Mouse (Mus musculus): ENCODE measurements at regions not wholly inside any gene's neighbourhood (a gene's known extent, or its start where the extent isn't known, plus 50 kb on each side); places are given as distances from the start of the nearest gene placed in this dataset.
"Not testable (repeated sequence)": the region's sequence is repeated elsewhere in the genome, so short reads cannot be mapped to it uniquely, and the experiment has no call there.

DNA sequence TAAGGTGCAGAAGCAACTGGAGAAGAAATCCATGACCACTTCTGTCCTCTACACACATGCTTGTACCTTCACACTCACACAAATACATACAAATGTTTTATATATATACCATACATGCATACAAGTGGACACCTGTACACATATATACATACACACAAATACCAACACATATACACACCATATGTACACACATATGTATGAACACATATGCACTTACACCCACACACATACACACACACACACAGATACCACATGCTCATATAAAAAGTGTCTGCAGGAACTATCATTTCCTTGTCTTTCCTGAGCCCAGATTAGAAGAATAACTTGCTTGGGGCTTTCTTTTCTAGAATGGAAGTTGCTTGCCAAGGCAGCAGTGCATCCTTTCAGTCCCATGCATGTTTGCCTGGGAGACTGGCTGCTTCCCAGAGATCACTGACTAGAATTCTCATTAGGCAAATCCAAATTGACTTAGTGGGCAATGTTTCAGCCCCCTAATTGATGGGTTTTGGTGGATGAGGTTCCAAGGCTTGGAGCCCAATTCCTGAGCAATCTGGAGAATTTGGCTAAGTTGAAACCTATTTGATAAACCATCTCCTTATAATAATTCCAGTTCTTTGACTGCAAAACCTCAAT, 169.2 kb upstream of the Hddc2 start:
- DNase-seq (ENCODE audit: low spot score in 2 of 2) = no peak

- no peak for DNase-seq (ENCODE audit: low spot score in 2 of 2)
Observed at GRCm38 (mm10) chr10:31144489-31144872, 168.7 kb upstream of the Hddc2 start.

DNA sequence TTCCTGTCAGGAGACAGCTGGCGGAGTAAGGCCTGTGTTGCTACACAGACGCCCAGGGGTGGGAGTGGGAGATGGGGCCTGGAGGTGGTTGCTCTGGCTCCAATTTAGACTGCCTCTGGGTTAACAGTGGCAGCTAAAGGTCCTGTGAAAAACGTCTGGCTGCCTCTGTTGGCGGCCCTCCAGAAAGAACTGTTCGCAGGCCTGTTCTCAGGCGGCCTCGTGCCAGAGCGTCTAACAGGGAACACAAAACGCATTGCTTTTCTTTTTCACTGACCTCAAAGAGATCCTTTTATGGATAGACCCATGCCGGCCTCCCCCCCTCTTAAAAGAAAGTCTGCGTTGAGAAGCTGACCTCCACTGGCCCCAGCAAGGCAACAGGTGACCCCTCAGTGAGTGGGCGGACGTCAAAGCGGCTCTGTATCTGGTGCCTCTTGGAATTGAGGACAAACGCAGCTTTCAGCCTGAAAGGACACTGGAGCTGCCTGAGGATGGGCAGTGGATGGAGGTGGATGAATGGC, 140.0 kb upstream of the Hddc2 start:
- peak; percentile 12 to 36 for DNase-seq (ENCODE audit: low spot score in 2 of 2)

DNA sequence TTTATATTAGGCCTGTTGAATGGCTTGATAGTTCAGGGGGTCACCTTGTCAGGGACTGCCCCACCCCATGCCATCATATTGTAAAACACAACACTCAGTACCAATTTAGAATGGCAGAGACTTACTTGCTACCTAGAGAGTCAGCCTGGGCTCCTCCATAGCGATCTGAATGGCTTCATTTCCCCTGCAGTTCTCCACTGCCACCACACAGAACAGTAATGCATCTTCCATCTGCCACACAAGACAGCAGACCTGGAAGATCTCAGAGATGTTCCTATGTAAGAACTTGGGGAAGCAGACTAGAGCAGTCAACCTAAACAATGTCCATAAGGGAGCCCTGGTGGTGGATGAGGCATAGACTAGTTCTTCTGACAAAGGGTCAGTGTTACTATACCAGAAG, 123.6 kb upstream of the Hddc2 start:
- DNase-seq (ENCODE audit: low spot score in 2 of 2) = no peak

DNA sequence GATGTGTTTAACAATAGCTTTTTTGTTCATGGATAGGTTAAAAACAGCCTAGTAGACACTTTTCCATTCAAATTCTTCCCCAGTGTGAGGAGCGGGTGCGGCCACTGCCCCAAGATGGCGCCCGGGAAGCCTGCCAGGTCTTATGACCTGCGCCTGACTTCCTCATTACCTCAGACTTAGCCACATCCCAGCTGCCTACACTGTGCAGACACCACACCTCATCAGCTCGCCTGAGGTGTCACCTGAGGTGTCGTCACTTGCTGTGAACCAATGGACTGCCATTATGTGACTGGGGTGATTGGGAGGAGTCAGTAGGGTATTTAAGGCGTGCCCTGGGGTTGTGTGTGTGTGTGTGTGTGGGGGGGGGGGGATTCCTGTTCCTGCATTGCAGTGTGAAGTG, 101.0 kb upstream of the Hddc2 start:
- not testable (repeated sequence) for DNase-seq (ENCODE audit: low spot score in 2 of 2)

- no peak for DNase-seq (ENCODE audit: low spot score in 2 of 2)
Observed at GRCm38 (mm10) chr10:31212778-31213454, 100.3 kb upstream of the Hddc2 start.

DNA sequence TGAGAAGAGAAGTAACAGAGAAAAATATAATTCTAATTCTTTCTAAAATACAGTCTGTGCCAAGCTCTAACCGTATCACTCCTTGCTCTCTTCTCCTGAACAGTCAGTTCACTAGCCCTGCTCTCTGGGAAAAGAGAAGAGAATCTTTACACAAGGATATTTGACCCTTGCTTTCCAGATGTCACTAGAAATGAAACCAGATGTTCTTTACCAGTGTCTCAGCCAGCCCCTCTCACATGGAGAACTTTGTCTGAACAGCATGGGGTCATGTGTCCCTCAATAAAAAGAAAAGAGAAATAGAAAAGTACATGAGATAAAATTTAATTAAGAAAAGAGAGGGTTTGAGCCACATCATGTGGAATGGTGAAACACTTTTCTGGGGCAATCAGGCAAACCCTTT, 91.3 kb upstream of the Hddc2 start:
- DNase-seq (ENCODE audit: low spot score in 2 of 2) = no peak

DNA sequence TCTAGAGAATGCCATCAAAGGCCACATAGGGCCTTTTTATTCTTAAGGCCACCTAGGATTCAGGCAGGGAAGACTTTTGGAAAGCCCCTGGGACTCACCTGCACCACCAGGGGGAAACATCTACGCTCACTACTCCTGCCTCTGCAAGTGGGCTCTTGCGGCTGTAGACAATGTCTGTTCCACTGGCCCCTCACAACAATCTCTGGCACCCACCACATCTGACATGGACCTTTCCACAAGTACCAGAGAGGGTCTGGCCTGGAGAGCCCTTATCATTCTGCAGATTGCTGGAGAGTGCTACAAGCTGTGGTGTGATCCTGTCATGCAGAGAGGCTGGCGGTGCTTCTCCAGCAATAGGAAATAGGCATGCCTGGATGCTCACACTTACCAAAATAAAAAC, 84.1 kb upstream of the Hddc2 start:
- DNase-seq (ENCODE audit: low spot score in 2 of 2) = no peak

- DNase-seq (ENCODE audit: low spot score in 2 of 2) = no peak
Observed at GRCm38 (mm10) chr10:31242442-31242966, 70.7 kb upstream of the Hddc2 start.

- no peak for DNase-seq (ENCODE audit: low spot score in 2 of 2)
Observed at GRCm38 (mm10) chr10:31252584-31253381, 60.4 kb upstream of the Hddc2 start.

DNA sequence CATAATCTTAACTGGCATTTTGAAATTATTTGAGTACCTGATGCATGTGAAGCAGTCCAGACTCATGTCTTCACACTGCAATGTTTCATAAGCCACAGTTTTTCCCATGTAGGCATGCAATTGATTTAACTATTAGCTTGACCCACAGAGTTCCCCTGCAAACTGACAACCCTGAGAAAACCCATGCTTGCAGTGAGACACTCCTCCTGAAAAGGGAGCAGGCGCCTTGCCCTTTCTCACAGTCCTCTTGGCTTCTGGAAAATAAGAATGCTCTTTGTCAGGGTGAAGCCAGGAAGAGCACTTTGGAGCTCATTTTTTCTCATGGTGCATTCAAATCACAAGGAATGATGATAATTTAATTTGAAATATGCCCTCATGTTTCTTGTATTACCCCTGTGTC, 56.2 kb upstream of the Hddc2 start:
- DNase-seq (ENCODE audit: low spot score in 2 of 2) = no peak

- no peak for DNase-seq (ENCODE audit: low spot score in 2 of 2)
Observed at GRCm38 (mm10) chr10:31257611-31258010, 55.6 kb upstream of the Hddc2 start.

DNA sequence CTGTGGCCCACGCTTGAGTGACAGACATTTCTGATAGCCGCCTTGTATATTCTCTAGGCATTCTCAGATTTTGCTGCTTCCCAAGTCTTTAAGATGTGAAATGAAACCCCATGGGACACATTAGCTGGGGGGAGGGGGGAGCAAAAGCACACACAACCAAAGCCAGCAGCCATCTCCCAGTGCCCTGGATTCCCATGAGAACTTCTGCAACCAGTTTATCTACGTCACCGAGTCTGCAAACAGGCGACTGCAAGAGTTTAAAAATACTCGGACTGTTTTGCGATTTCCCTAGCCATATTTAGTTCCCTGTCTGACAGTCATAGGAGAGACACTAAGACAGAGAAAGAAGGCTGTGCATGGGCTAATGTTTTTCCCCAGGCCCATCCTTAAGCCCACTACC, 52.3 kb upstream of the Hddc2 start:
- DNase-seq (ENCODE audit: low spot score in 2 of 2) = no peak
